Mouse (Mus musculus): ENCODE results near the gene Stk32c.
A peak's percentile ranks its signal among the peaks of the same experiment; 100 is the strongest.

DNA sequence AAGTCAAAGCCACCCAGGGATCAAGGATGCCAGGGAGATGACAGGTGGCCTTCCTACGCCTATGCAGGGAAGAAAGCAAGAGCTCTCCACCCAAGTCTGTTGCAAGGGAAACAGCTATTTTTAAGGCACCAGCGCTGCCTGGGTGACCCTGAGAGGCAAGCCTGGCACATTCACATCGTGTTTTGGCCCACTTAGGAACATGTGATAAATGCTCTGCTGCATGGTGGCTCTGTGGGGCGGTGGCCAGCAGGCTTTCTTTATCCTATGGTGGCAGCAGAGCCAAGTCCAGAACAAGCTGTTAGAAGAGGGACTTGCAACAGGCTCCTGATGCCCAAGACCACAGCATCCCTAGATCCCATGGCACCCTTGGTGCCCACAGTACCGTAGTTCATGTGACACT lies 77.9 kb downstream of the Stk32c start:
- no peak for TF ChIP-seq CTCF (IDR thresholded peaks at IDR 0.05; ENCODE audit: low read depth)
- 0 out of 2 replicates have a peak, but pooled peaks have one; percentile 30 for TF ChIP-seq EP300 (IDR thresholded peaks at IDR 0.05; ENCODE audit: low read depth)
